Mouse (Mus musculus) ES-Bruce4 (cell line): ENCODE results near the gene Sergef. TPM values are rescaled to one million over a fixed set of nuclear protein-coding genes. Genes with fewer than 3 reads are reported as not detected.

Experiments
- H3K27ac ChIP-seq: 2 replicates; pipeline ENCODE4 v1.5.1; 2012; ENCODE audit warnings: low read length, inconsistent platforms; ENCODE audit not compliant: insufficient read depth
- H3K27me3 ChIP-seq: 2 replicates; pipeline ENCODE4 v1.6.1; 2012; ENCODE audit warnings: mild to moderate bottlenecking, low read length, inconsistent platforms; ENCODE audit not compliant: control insufficient read depth, poor library complexity, insufficient read depth, severe bottlenecking
- H3K36me3 ChIP-seq: 2 replicates; pipeline ENCODE4 v1.6.1; 2012; ENCODE audit warnings: inconsistent platforms, mild to moderate bottlenecking, low read length, moderate library complexity; ENCODE audit not compliant: control insufficient read depth, poor library complexity, insufficient read depth, severe bottlenecking
- H3K4me1 ChIP-seq: one replicate; pipeline ENCODE4 v1.8.1; 2011; ENCODE audit warnings: low read length; ENCODE audit not compliant: control insufficient read depth, insufficient read depth
- H3K4me3 ChIP-seq: 2 replicates; pipeline ENCODE4 v1.5.1; 2011; ENCODE audit warnings: low read depth, mild to moderate bottlenecking, low read length
- H3K9ac ChIP-seq: 2 replicates; pipeline ENCODE4 v1.6.1; 2012; ENCODE audit warnings: low read depth, mild to moderate bottlenecking, inconsistent platforms; ENCODE audit not compliant: poor library complexity, severe bottlenecking
- H3K9me3 ChIP-seq: replicated peaks from 2 replicates; pipeline ENCODE4 v1.6.1; 2012; ENCODE audit warnings: mild to moderate bottlenecking, low read length, inconsistent platforms; ENCODE audit not compliant: control insufficient read depth, poor library complexity, insufficient read depth, severe bottlenecking
- CTCF ChIP-seq: IDR thresholded peaks from one replicate; pipeline ENCODE4 v1.8.1; 2011; ENCODE audit warnings: low read depth, low read length
- EP300 ChIP-seq: IDR thresholded peaks from 2 replicates; pipeline ENCODE4 v1.6.1; 2011; ENCODE audit warnings: low read depth, low read length; ENCODE audit not compliant: insufficient read depth
- POLR2A ChIP-seq: IDR thresholded peaks from one replicate; pipeline ENCODE4 v1.8.1; 2011; ENCODE audit warnings: low read length; ENCODE audit not compliant: insufficient read depth
- polyA plus RNA-seq: library from polyadenylated mRNA; stranded (reverse); fragments of >200 nt; gene quantifications from 2 replicates; pipeline ENCODE4 v1.2.4, GENCODE M21; 2011; ENCODE audit warnings: low read depth; ENCODE audit not compliant: missing spikeins, insufficient read depth, insufficient read length

Sergef gene
- polyA plus RNA-seq, 1 experiment, result 5.8 TPM

- Histone ChIP-seq H3K4me3 (no peak overlapping the region), H3K4me1 (no peaks in the 10 kb centered on the region), H3K9ac (no peak overlapping the region), H3K9me3 (no peaks in the 10 kb centered on the region), H3K36me3 (no peaks in the 10 kb centered on the region), H3K27ac (no peak overlapping the region), H3K27me3 (no peaks in the 10 kb centered on the region)
- no peak for TF ChIP-seq POLR2A
- TF ChIP-seq CTCF, result no peak
- TF ChIP-seq EP300, result no peak
Observed at GRCm38 (mm10) chr7:46475464-46475863, 164.1 kb downstream of the Sergef start.

DNA sequence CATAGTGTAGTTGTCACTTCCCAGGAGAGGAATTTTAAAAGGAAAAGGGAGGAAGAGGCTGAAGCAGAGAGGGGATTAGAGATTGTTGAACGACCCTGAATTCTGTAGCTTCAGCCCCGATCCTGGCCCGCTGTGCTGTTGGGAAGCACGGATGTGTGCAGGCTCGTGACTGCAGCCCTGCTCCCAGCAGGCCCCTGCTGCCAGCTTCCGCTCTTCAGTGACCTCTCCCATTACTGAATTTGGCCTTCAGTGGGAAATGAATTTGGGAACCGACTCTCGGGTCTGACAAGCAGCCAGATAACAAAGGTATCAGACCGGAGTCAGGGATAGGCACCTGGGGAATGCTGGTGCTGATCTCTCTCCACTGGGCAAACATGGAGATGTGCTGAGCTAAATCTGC lies 166.5 kb downstream of the Sergef start:
- H3K36me3 ChIP-seq, result no peaks in the 10 kb centered on the region
- no peak overlapping the region for H3K4me3 ChIP-seq
- TF ChIP-seq POLR2A (no peak), CTCF (no peak), EP300 (no peak)
- H3K27me3 ChIP-seq, result no peaks in the 10 kb centered on the region
- H3K9me3 ChIP-seq, result no peaks in the 10 kb centered on the region
- H3K4me1 ChIP-seq, result no peaks in the 10 kb centered on the region
- no peak overlapping the region for H3K9ac ChIP-seq
- H3K27ac ChIP-seq, result no peak overlapping the region

- no peak overlapping the region for H3K4me3 ChIP-seq
- no peaks in the 10 kb centered on the region for H3K4me1 ChIP-seq
- no peak for TF ChIP-seq CTCF
- TF ChIP-seq EP300, result no peak
- TF ChIP-seq POLR2A, result no peak
- H3K27ac ChIP-seq, result no peak overlapping the region
- H3K36me3 ChIP-seq, result no peaks in the 10 kb centered on the region
- no peaks in the 10 kb centered on the region for H3K9me3 ChIP-seq
- H3K9ac ChIP-seq, result no peak overlapping the region
- no peaks in the 10 kb centered on the region for H3K27me3 ChIP-seq
Observed at GRCm38 (mm10) chr7:46471054-46471737, 168.4 kb downstream of the Sergef start.

DNA sequence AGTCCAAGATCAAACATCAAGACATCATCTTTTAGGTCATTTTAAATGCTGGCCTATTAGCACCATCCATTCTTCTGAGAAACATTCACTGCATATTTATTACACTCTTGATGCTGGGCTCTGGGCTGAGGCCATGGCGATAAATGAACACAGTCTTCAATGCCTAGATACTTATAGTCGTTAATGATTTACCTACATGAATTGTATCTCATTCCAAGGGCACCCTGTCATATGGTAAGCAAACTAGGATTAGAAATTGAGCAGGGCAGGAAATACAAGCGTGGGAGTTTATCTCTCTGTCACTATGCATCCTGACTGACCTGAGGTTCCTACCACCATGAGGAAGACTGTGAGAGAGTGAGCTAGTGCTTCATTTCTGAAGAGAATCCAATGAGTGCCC lies 170.1 kb downstream of the Sergef start:
- no peaks in the 10 kb centered on the region for H3K4me1 ChIP-seq
- H3K4me3 ChIP-seq, result no peak overlapping the region
- no peak overlapping the region for H3K27ac ChIP-seq
- TF ChIP-seq EP300 (no peak), CTCF (no peak), POLR2A (no peak)
- H3K27me3 ChIP-seq, result no peaks in the 10 kb centered on the region
- no peaks in the 10 kb centered on the region for H3K9me3 ChIP-seq
- no peaks in the 10 kb centered on the region for H3K36me3 ChIP-seq
- no peak overlapping the region for H3K9ac ChIP-seq

DNA sequence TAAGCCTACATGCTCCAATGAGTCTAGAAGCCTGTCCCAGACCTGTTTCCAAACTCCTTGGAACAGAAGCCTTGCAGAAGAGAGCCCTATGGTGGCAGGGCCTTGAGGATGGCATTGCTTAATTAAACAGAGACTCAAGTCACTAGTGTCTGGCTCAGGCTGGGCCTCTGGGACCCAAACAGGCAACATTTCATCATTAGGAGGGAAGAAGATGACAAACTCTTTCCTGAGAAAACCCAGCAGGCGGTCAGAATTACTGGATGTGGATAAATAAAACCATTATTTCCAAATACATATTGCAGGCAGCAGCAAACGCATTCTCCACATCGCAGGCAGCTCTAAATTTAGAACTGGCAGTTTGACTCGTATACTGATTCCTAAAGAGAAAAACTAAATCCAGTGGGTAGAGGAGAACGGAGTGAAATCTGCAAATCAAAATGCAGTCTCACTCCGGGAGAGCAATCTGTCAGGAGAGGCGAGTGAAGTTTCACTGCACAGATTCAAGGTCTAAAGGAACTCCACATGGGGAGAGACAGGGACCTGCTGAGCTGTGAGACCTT lies 173.1 kb downstream of the Sergef start:
- Histone ChIP-seq H3K9ac (no peak overlapping the region), H3K27ac (no peak overlapping the region), H3K27me3 (no peaks in the 10 kb centered on the region), H3K4me3 (no peak overlapping the region), H3K4me1 (no peaks in the 10 kb centered on the region), H3K36me3 (no peaks in the 10 kb centered on the region), H3K9me3 (no peaks in the 10 kb centered on the region)
- TF ChIP-seq CTCF (no peak), POLR2A (no peak), EP300 (no peak)

GRCm38 (mm10) chr7:46463136-46463535 lies 176.5 kb downstream of the Sergef start:
- Histone ChIP-seq H3K4me3 (no peak overlapping the region), H3K36me3 (no peaks in the 10 kb centered on the region), H3K9me3 (no peaks in the 10 kb centered on the region), H3K27ac (no peak overlapping the region), H3K27me3 (no peaks in the 10 kb centered on the region), H3K9ac (no peak overlapping the region), H3K4me1 (no peaks in the 10 kb centered on the region)
- TF ChIP-seq CTCF, result no peak
- no peak for TF ChIP-seq EP300
- no peak for TF ChIP-seq POLR2A
